Mouse (Mus musculus) B cell, adult 62 days (primary cell): ENCODE results near the gene Slc35a1. TPM values are rescaled to one million over a fixed set of nuclear protein-coding genes. Genes with fewer than 3 reads are reported as not detected.

ENCODE experiments used
- total RNA-seq: library from RNA; stranded (reverse); gene quantifications from 4 replicates; pipeline ENCODE4 v1.2.4, GENCODE M21; 2023

Slc35a1 gene
- 13.2 to 19.0 TPM (median 17.5 TPM) in 4 replicates for total RNA-seq

GRCm38 (mm10) chr4:34686874-34687567 is at the start of gene Slc35a1:
Gene Slc35a1 (minus strand): TSS chr4:34687438.

GRCm38 (mm10) chr4:34729851-34730341 is 42.7 kb upstream of the Slc35a1 start, which contains the start of gene Cfap206:
Gene Cfap206 (minus strand): TSS chr4:34730206.

DNA sequence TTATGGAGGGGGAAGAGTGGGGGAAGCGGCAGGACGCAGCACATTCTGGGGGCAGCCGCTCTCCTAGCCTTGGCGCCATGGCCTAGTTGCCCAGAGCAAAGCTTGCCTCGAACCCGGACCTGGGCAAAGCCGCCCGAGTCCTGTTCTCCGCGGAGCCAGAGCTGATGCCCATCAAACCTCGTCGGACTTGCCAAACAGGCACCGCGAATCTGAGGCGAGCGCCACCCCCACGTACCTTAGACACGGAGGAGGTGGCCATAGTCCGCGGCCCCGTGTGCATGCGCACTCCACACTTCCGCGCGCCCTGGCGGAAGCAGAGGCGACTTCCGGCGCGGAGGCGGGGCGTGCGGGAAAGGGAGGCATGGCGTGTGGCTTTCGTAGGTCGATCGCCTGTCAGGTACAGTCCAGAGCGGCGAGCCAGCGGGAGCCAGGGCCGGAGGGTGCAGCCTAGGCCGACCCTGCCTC is 72.6 kb downstream of the Slc35a1 start, which contains the start of the genes Orc3 and Rars2:
TSS of gene Orc3 (minus strand) at position 315 of the 465 bp plus-strand sequence.
TSS of gene Rars2 (plus strand) at position 328 of the 465 bp plus-strand sequence.

Other genes with a start within 250 kb of the Slc35a1 start
- 61.1 to 63.5 TPM (median 62.1 TPM) in 4 replicates for gene Akirin2, start 136.5 kb downstream of the Slc35a1 start, total RNA-seq
- 80.4 to 95.9 TPM (median 94.1 TPM) in 4 replicates for gene Orc3, start 72.5 kb downstream of the Slc35a1 start, total RNA-seq
- 19.3 to 27.4 TPM (median 25.2 TPM) in 4 replicates for gene Rars2, start 72.5 kb downstream of the Slc35a1 start, total RNA-seq
- not detected in 4 replicates for gene Cfap206, start 42.8 kb upstream of the Slc35a1 start, total RNA-seq
- not detected in 4 replicates for gene Gm136, start 68.8 kb upstream of the Slc35a1 start, total RNA-seq
- 11.3 to 12.5 TPM (median 12.1 TPM) in 4 replicates for gene Smim8, start 91.0 kb upstream of the Slc35a1 start, total RNA-seq
- 61.8 to 63.1 TPM (median 62.0 TPM) in 4 replicates for gene Zfp292, start 195.5 kb upstream of the Slc35a1 start, total RNA-seq
- gene Cga, start 206.3 kb upstream of the Slc35a1 start, total RNA-seq, result not detected in 4 replicates